Mouse (Mus musculus): ENCODE data around the gene Shc3.

Shc3 gene

GRCm38 (mm10) chr13:51480341-51481011 lies 88.7 kb downstream of the Shc3 start:
- no peak for DNase-seq (ENCODE audit: low read depth)

- DNase-seq (ENCODE audit: low read depth) = no peak
Measured at GRCm38 (mm10) chr13:51479826-51480225, 89.4 kb downstream of the Shc3 start.

- DNase-seq (ENCODE audit: low read depth) = no peak
Measured at GRCm38 (mm10) chr13:51476991-51477390, 92.2 kb downstream of the Shc3 start.

GRCm38 (mm10) chr13:51468697-51469250 lies 100.4 kb downstream of the Shc3 start:
- no peak for DNase-seq (ENCODE audit: low read depth)

- no peak for DNase-seq (ENCODE audit: low read depth)
Measured at GRCm38 (mm10) chr13:51466117-51466841, 102.9 kb downstream of the Shc3 start.

- DNase-seq (ENCODE audit: low read depth) = no peak
Measured at GRCm38 (mm10) chr13:51464294-51464693, 104.9 kb downstream of the Shc3 start.

- DNase-seq (ENCODE audit: low read depth) = no peak
Measured at GRCm38 (mm10) chr13:51456190-51456878, 112.9 kb downstream of the Shc3 start.

- no peak for DNase-seq (ENCODE audit: low read depth)
Measured at GRCm38 (mm10) chr13:51446550-51446949, 122.7 kb downstream of the Shc3 start.

GRCm38 (mm10) chr13:51442922-51443321 lies 126.3 kb downstream of the Shc3 start:
- no peak for DNase-seq (ENCODE audit: low read depth)

- no peak for DNase-seq (ENCODE audit: low read depth)
Measured at GRCm38 (mm10) chr13:51437105-51438085, 131.8 kb downstream of the Shc3 start.

- no peak for DNase-seq (ENCODE audit: low read depth)
Measured at GRCm38 (mm10) chr13:51435146-51435545, 134.1 kb downstream of the Shc3 start.

GRCm38 (mm10) chr13:51434460-51434859 lies 134.8 kb downstream of the Shc3 start:
- no peak for DNase-seq (ENCODE audit: low read depth)

- DNase-seq (ENCODE audit: low read depth) = no peak
Measured at GRCm38 (mm10) chr13:51433371-51433770, 135.8 kb downstream of the Shc3 start.

GRCm38 (mm10) chr13:51425662-51426443 lies 143.4 kb downstream of the Shc3 start:
- DNase-seq (ENCODE audit: low read depth) = no peak

GRCm38 (mm10) chr13:51424647-51425046 lies 144.6 kb downstream of the Shc3 start:
- DNase-seq (ENCODE audit: low read depth) = peak; percentile 27

GRCm38 (mm10) chr13:51423647-51424046 lies 145.6 kb downstream of the Shc3 start:
- no peak for DNase-seq (ENCODE audit: low read depth)

- no peak for DNase-seq (ENCODE audit: low read depth)
Measured at GRCm38 (mm10) chr13:51420861-51421260, 148.4 kb downstream of the Shc3 start.

GRCm38 (mm10) chr13:51419501-51419900 lies 149.7 kb downstream of the Shc3 start:
- no peak for DNase-seq (ENCODE audit: low read depth)

GRCm38 (mm10) chr13:51418942-51419451 lies 150.2 kb downstream of the Shc3 start:
- no peak for DNase-seq (ENCODE audit: low read depth)

GRCm38 (mm10) chr13:51418268-51418941 lies 150.8 kb downstream of the Shc3 start:
- DNase-seq (ENCODE audit: low read depth) = peak; percentile 61

All from c-Kit-positive CD71-positive TER-119-negative erythroid progenitor cells, embryonic 14.5 days (primary cell).